Mouse (Mus musculus): ENCODE data around the gene H2-T23.
"Not testable (repeated sequence)": the region's sequence is repeated elsewhere in the genome, so short reads cannot be mapped to it uniquely, and the experiment has no call there.

Gene H2-T23

DNA sequence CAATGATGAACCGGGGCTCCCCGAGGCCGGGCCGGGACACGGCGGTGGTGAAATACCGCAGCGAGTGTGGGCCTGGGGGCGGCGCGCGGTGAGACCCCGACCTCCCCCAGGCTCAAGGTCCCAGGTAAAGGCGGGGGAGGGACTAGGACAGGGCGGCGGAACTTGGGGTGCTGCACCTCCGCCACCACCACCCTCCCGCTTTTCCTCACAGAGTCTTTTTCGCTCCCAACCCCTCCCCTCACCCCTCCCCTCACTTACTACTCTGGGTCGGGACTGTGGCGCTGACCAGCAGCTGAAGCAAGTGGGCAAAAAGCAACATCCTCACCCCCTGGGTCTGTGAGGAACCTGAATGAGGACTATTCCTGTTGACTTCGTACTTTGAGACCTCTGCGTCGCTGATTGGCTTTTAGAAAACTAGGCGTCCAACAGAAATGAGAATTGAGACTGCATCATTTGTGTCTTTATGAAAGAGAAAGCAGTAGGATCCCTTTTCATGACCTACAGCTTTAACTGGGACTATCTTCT is at the start of gene H2-T23:
Gene H2-T23, minus strand, starts transcription at position 505 of the 525 bp plus-strand sequence.
- TF ChIP-seq GATA4 (IDR thresholded peaks at IDR 0.05; ENCODE audit: insufficient replicate concordance, low read length) = not testable (repeated sequence)

GRCm38 (mm10) chr17:36060829-36061228 is 28.2 kb upstream of the H2-T23 start:
- no peak for TF ChIP-seq GATA4 (IDR thresholded peaks at IDR 0.05; ENCODE audit: insufficient replicate concordance, low read length)

- TF ChIP-seq GATA4 (IDR thresholded peaks at IDR 0.05; ENCODE audit: insufficient replicate concordance, low read length) = not testable (repeated sequence)
These were observed 25.7 kb upstream of the H2-T23 start, which contains the start of gene Gm11127 for GRCm38 (mm10) chr17:36058362-36058761. TSS of gene Gm11127 (minus strand) at chr17:36058371.

DNA sequence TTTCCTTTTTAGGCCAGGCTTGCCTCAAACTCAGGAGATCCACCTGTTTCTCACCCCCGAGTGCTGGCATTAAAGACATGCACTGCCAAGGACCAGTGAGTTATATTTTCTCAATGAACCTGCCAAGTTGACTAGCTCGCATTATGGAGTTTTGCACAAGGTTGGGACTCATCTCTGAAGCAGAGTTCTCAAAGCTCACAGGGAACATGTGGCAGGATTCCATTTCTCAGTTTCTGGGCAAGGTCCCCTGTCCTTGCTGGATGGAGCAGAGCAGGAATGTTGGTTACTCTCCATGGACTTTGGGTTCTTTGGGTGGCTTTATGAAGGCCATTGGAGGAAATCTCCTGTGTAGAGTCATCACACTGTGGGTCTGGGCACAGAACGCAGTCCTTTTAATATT is 10.6 kb upstream of the H2-T23 start:
- no peak for TF ChIP-seq GATA4 (IDR thresholded peaks at IDR 0.05; ENCODE audit: insufficient replicate concordance, low read length)

GRCm38 (mm10) chr17:36042610-36043169 is 10.0 kb upstream of the H2-T23 start, which contains the start of the genes H2-T22 and Gm6034:
TSS of gene H2-T22 (minus strand) at chr17:36042747.
TSS of gene Gm6034 (plus strand) at chr17:36042961.
- TF ChIP-seq GATA4 (IDR thresholded peaks at IDR 0.05; ENCODE audit: insufficient replicate concordance, low read length) = not testable (repeated sequence)

- TF ChIP-seq GATA4 (IDR thresholded peaks at IDR 0.05; ENCODE audit: insufficient replicate concordance, low read length) = peak; percentile 60; the same call in 1 of the 2 replicates
These were observed 2.5 kb downstream of the H2-T23 start for GRCm38 (mm10) chr17:36030046-36030702.

DNA sequence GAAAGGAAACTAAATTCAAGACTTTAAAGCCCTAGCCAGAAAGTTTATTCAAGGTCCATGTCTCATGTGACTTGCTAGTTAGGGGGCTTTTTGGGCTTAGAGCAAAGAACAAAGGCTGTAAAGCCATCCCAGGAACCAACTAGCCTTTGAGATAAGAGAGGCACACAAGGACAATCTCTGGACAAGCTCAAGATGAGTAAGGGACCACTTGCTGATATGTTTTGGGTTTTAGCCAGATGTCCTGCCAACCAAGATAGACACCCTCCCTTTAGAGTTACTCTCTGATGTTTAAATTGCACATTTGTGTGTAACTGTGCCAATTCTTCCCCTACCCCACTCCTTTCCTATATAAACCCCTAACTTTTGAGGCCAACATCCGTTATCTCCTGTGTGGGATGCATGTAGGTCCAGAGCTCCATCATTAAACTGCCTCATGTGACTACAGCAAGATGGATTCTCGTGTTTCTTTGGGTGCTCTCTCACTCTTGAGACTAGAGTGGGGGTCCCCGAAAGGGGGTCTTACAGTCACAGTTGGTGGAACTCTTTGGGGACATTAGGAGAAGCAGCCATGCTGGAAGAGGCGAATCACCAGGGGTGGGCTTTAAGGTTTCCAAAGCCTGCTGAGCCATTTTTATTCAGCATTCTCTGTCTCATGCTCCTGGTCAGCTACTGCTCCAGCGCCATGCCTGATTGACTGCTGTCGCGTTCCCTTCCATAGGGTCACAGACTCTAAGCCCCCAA is 3.6 kb downstream of the H2-T23 start:
- TF ChIP-seq GATA4 (IDR thresholded peaks at IDR 0.05; ENCODE audit: insufficient replicate concordance, low read length) = no peak

GRCm38 (mm10) chr17:36027663-36028062 is 5.0 kb downstream of the H2-T23 start:
- TF ChIP-seq GATA4 (IDR thresholded peaks at IDR 0.05; ENCODE audit: insufficient replicate concordance, low read length) = no peak

- no peak for TF ChIP-seq GATA4 (IDR thresholded peaks at IDR 0.05; ENCODE audit: insufficient replicate concordance, low read length)
These were observed 6.8 kb downstream of the H2-T23 start for GRCm38 (mm10) chr17:36025901-36026300.

GRCm38 (mm10) chr17:36025197-36025596 is 7.5 kb downstream of the H2-T23 start:
- peak; percentile 75; the same call in 1 of the 2 replicates for TF ChIP-seq GATA4 (IDR thresholded peaks at IDR 0.05; ENCODE audit: insufficient replicate concordance, low read length)

- peak; percentile 66; the same call in 1 of the 2 replicates for TF ChIP-seq GATA4 (IDR thresholded peaks at IDR 0.05; ENCODE audit: insufficient replicate concordance, low read length)
These were observed 8.7 kb downstream of the H2-T23 start for GRCm38 (mm10) chr17:36023710-36024654.

GRCm38 (mm10) chr17:36022922-36023321 is 9.7 kb downstream of the H2-T23 start:
- TF ChIP-seq GATA4 (IDR thresholded peaks at IDR 0.05; ENCODE audit: insufficient replicate concordance, low read length) = no peak

DNA sequence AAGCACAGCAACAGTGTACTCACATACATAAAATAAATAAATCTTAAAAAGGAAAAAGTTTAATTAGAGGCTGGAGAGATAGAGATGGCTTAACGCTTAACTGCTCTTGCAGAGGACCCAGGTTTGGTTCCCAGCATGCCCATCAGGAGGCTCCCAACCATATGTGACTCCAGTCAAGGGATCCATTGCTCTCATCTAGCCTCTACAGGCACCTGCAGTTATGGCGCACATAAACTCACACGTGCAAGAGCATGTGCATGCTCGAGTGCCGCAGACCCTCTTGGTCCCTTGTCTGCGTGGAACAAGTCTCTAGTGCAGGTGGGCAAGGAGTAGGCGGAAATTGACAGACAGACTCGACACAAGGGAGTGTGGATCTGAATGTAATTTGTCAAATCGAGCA is 10.6 kb downstream of the H2-T23 start:
- no peak for TF ChIP-seq GATA4 (IDR thresholded peaks at IDR 0.05; ENCODE audit: insufficient replicate concordance, low read length)

- no peak for TF ChIP-seq GATA4 (IDR thresholded peaks at IDR 0.05; ENCODE audit: insufficient replicate concordance, low read length)
These were observed 11.3 kb downstream of the H2-T23 start for GRCm38 (mm10) chr17:36021309-36021708.

Measured in liver, adult (tissue).